Mouse (Mus musculus): ENCODE results near the gene Galnt10.

The Galnt10 gene

GRCm38 (mm10) chr11:57706620-57707019, 61.4 kb downstream of the Galnt10 start:
- in situ Hi-C loops (cut with MboI; ENCODE audit: low pct_unique_long_range_greater_than_20kb in 1 of 2, low sequenced_read_pairs in 2 of 2, unreplicated experiment in 1 of 2), result no loop called here

GRCm38 (mm10) chr11:57707114-57707798, 62.0 kb downstream of the Galnt10 start:
- in situ Hi-C loops (cut with MboI; ENCODE audit: low pct_unique_long_range_greater_than_20kb in 1 of 2, low sequenced_read_pairs in 2 of 2, unreplicated experiment in 1 of 2), result no loop called here

GRCm38 (mm10) chr11:57708174-57709154, 63.2 kb downstream of the Galnt10 start:
- in situ Hi-C loops (cut with MboI; ENCODE audit: low pct_unique_long_range_greater_than_20kb in 1 of 2, low sequenced_read_pairs in 2 of 2, unreplicated experiment in 1 of 2), result no loop called here

GRCm38 (mm10) chr11:57713960-57714359, 68.7 kb downstream of the Galnt10 start:
- in situ Hi-C loops (cut with MboI; ENCODE audit: low pct_unique_long_range_greater_than_20kb in 1 of 2, low sequenced_read_pairs in 2 of 2, unreplicated experiment in 1 of 2), result no loop called here

GRCm38 (mm10) chr11:57716721-57717120, 71.5 kb downstream of the Galnt10 start:
- in situ Hi-C loops (cut with MboI; ENCODE audit: low pct_unique_long_range_greater_than_20kb in 1 of 2, low sequenced_read_pairs in 2 of 2, unreplicated experiment in 1 of 2), result no loop called here

GRCm38 (mm10) chr11:57717432-57717831, 72.2 kb downstream of the Galnt10 start:
- in situ Hi-C loops (cut with MboI; ENCODE audit: low pct_unique_long_range_greater_than_20kb in 1 of 2, low sequenced_read_pairs in 2 of 2, unreplicated experiment in 1 of 2), result no loop called here

- in situ Hi-C loops (cut with MboI; ENCODE audit: low pct_unique_long_range_greater_than_20kb in 1 of 2, low sequenced_read_pairs in 2 of 2, unreplicated experiment in 1 of 2), result no loop called here
Observed at GRCm38 (mm10) chr11:57718081-57718480, 72.8 kb downstream of the Galnt10 start.

- in situ Hi-C loops (cut with MboI; ENCODE audit: low pct_unique_long_range_greater_than_20kb in 1 of 2, low sequenced_read_pairs in 2 of 2, unreplicated experiment in 1 of 2), result loop anchor here in 1 of 2 experiments (5.0 kb wide), 1 partner anchor 53 kb away; no protein-coding TSS in a partner anchor
Observed at GRCm38 (mm10) chr11:57719631-57720030, 74.4 kb downstream of the Galnt10 start.

GRCm38 (mm10) chr11:57720076-57720475, 74.8 kb downstream of the Galnt10 start:
- in situ Hi-C loops (cut with MboI; ENCODE audit: low pct_unique_long_range_greater_than_20kb in 1 of 2, low sequenced_read_pairs in 2 of 2, unreplicated experiment in 1 of 2), result loop anchor here in 1 of 2 experiments (5.0 kb wide), 1 partner anchor 52 kb away; no protein-coding TSS in a partner anchor

GRCm38 (mm10) chr11:57724791-57725463, 79.7 kb downstream of the Galnt10 start:
- in situ Hi-C loops (cut with MboI; ENCODE audit: low pct_unique_long_range_greater_than_20kb in 1 of 2, low sequenced_read_pairs in 2 of 2, unreplicated experiment in 1 of 2), result loop anchor here in 1 of 2 experiments (5.0 kb wide), 1 partner anchor 47 kb away; no protein-coding TSS in a partner anchor

GRCm38 (mm10) chr11:57725926-57726325, 80.7 kb downstream of the Galnt10 start:
- in situ Hi-C loops (cut with MboI; ENCODE audit: low pct_unique_long_range_greater_than_20kb in 1 of 2, low sequenced_read_pairs in 2 of 2, unreplicated experiment in 1 of 2), result no loop called here

- in situ Hi-C loops (cut with MboI; ENCODE audit: low pct_unique_long_range_greater_than_20kb in 1 of 2, low sequenced_read_pairs in 2 of 2, unreplicated experiment in 1 of 2), result no loop called here
Observed at GRCm38 (mm10) chr11:57727303-57727969, 82.2 kb downstream of the Galnt10 start.

- in situ Hi-C loops (cut with MboI; ENCODE audit: low pct_unique_long_range_greater_than_20kb in 1 of 2, low sequenced_read_pairs in 2 of 2, unreplicated experiment in 1 of 2), result no loop called here
Observed at GRCm38 (mm10) chr11:57732410-57733281, 87.4 kb downstream of the Galnt10 start.

- in situ Hi-C loops (cut with MboI; ENCODE audit: low pct_unique_long_range_greater_than_20kb in 1 of 2, low sequenced_read_pairs in 2 of 2, unreplicated experiment in 1 of 2), result no loop called here
Observed at GRCm38 (mm10) chr11:57747294-57748080, 102.2 kb downstream of the Galnt10 start.

GRCm38 (mm10) chr11:57753538-57754203, 108.4 kb downstream of the Galnt10 start:
- in situ Hi-C loops (cut with MboI; ENCODE audit: low pct_unique_long_range_greater_than_20kb in 1 of 2, low sequenced_read_pairs in 2 of 2, unreplicated experiment in 1 of 2), result no loop called here

GRCm38 (mm10) chr11:57758621-57759020, 113.4 kb downstream of the Galnt10 start:
- in situ Hi-C loops (cut with MboI; ENCODE audit: low pct_unique_long_range_greater_than_20kb in 1 of 2, low sequenced_read_pairs in 2 of 2, unreplicated experiment in 1 of 2), result no loop called here

Measured in mouse embryonic stem cell (cell line).